In genomic region chr6:71767761-71768160, GRCm38 (mm10) we compare ENCODE assay signal across 15 mouse cellular contexts.
"Had no signal": no experiment of that assay in that cellular context is flagged by ENCODE, and none has a peak within 500 bp of the region (broad histone marks: within the 10 kb centered on the region; RNA-seq: fewer than 3 reads in every experiment).

No protein-coding gene starts in this region.

- H3K27me3 ChIP-seq: limb, embryonic 12.5 days; lung, embryonic 15.5 days; midbrain, embryonic 12.5 days; neural tube, embryonic 12.5 days; stomach, embryonic 15.5 days had no signal

- DNase-seq: lung, adult 2 months; lung, postnatal 14 days; lung, postnatal 36 days; midbrain, embryonic 14.5 days; right cerebral cortex, postnatal 14 days had no signal

- ATAC-seq: lung, postnatal 0 days had no signal

- H3K4me2 ChIP-seq: limb, embryonic 12.5 days; lung, embryonic 15.5 days; midbrain, embryonic 12.5 days; neural tube, embryonic 12.5 days; stomach, embryonic 15.5 days had no signal

- H3K27ac ChIP-seq: limb, embryonic 12.5 days; liver, embryonic 14.5 days; lung, embryonic 15.5 days; macrophage; midbrain, embryonic 12.5 days; neural tube, embryonic 12.5 days; stomach, embryonic 15.5 days; stomach, postnatal 0 days had no signal

- H3K9me3 ChIP-seq: lung, embryonic 15.5 days; midbrain, embryonic 12.5 days; neural tube, embryonic 12.5 days; stomach, embryonic 15.5 days had no signal

- H3K9ac ChIP-seq: limb, embryonic 12.5 days; liver, embryonic 14.5 days; lung, embryonic 15.5 days; midbrain, embryonic 12.5 days; neural tube, embryonic 12.5 days; stomach, embryonic 15.5 days had no signal

- H3K36me3 ChIP-seq: limb, embryonic 12.5 days; lung, embryonic 15.5 days; stomach, embryonic 15.5 days had no signal

- H3K4me1 ChIP-seq: limb, embryonic 12.5 days; midbrain, embryonic 12.5 days; neural tube, embryonic 12.5 days; stomach, embryonic 15.5 days had no signal

- H3K4me3 ChIP-seq: limb, embryonic 12.5 days; lung, embryonic 15.5 days; megakaryocyte, embryonic 14.5 days; midbrain, embryonic 12.5 days; neural tube, embryonic 12.5 days; stomach, embryonic 15.5 days had no signal
